Mouse (Mus musculus) stomach, embryonic 15.5 days (tissue): ENCODE data around the gene Slc16a11. TPM values are rescaled to one million over a fixed set of nuclear protein-coding genes. Genes with fewer than 3 reads are reported as not detected.

ENCODE experiments used
- microRNA counts: library from miRNA; unstranded; fragments of <30 nt; microRNA quantifications from one replicate; lab custom pipeline; 2016
- microRNA-seq: library from miRNA; unstranded; fragments of <30 nt; microRNA quantifications from one replicate; pipeline ENCODE4, GENCODE M21; 2016
- polyA plus RNA-seq: library from polyadenylated mRNA; unstranded; fragments of >200 nt; fragmentation: Nextera tagmentation; extraction: Ambion mirVana; gene quantifications from 2 replicates; pipeline ENCODE4 v1.2.1, GENCODE M21; 2015

Gene Slc16a11
- polyA plus RNA-seq, 1 experiment from 2014 or later: 2.4 TPM

MicroRNAs encoded within 50 kb of the gene (microRNA counts, 519-probe panel; counts per million panel counts)
- microRNA mmu-miR-195 (lab: Ali Mortazavi, UCI) (not detected), microRNA mmu-miR-497 (lab: Ali Mortazavi, UCI) (2,251 counts per million, percentile 38 among the panel's probes with 10 or more counts)

Small RNA genes within 50 kb of the gene (microRNA-seq; reads per million reads assigned to microRNA genes)
- gene Mir195a (532 reads per million, percentile 68 among the genes with 10 or more reads in this experiment), gene Mir497 (not detected), gene Mir497b (not detected)

Other genes with a start within 250 kb of the Slc16a11 start
- 438 and 517 TPM in 2 replicates for gene Cldn7, start 248.0 kb upstream of the Slc16a11 start, polyA plus RNA-seq
- gene Ctdnep1, start 231.6 kb upstream of the Slc16a11 start, polyA plus RNA-seq: 23.0 and 23.2 TPM in 2 replicates
- 92.9 and 99.4 TPM in 2 replicates for gene Elp5, start 230.2 kb upstream of the Slc16a11 start, polyA plus RNA-seq
- 459 and 473 TPM in 2 replicates for gene Gabarap, start 221.6 kb upstream of the Slc16a11 start, polyA plus RNA-seq
- 59.4 and 61.8 TPM in 2 replicates for gene Phf23, start 217.0 kb upstream of the Slc16a11 start, polyA plus RNA-seq
- gene Dvl2, start 212.2 kb upstream of the Slc16a11 start, polyA plus RNA-seq: 31.9 and 33.9 TPM in 2 replicates
- 84.8 and 95.4 TPM in 2 replicates for gene Acadvl, start 197.3 kb upstream of the Slc16a11 start, polyA plus RNA-seq
- 8.2 and 9.7 TPM in 2 replicates for gene Dlg4, start 195.8 kb upstream of the Slc16a11 start, polyA plus RNA-seq
- gene Asgr1, start 158.7 kb upstream of the Slc16a11 start, polyA plus RNA-seq: 0.30 and 0.96 TPM in 2 replicates
- gene Asgr2, start 120.1 kb upstream of the Slc16a11 start, polyA plus RNA-seq: 0.81 and 0.85 TPM in 2 replicates
- 0.50 and 1.0 TPM in 2 replicates for gene Mgl2, start 82.4 kb upstream of the Slc16a11 start, polyA plus RNA-seq
- gene Clec10a, start 56.6 kb upstream of the Slc16a11 start, polyA plus RNA-seq: 0.93 and 1.2 TPM in 2 replicates
- gene Slc16a13, start 8.3 kb downstream of the Slc16a11 start, polyA plus RNA-seq: 6.9 and 9.8 TPM in 2 replicates
- 10.9 and 13.6 TPM in 2 replicates for gene Bcl6b, start 17.0 kb downstream of the Slc16a11 start, polyA plus RNA-seq
- 141 and 144 TPM in 2 replicates for gene 0610010K14Rik, start 25.2 kb downstream of the Slc16a11 start, polyA plus RNA-seq
- 8.7 and 11.0 TPM in 2 replicates for gene Gm21988, start 27.1 kb downstream of the Slc16a11 start, polyA plus RNA-seq
- gene Rnasek, start 27.1 kb downstream of the Slc16a11 start, polyA plus RNA-seq: 196 and 222 TPM in 2 replicates
- 11.7 and 12.9 TPM in 2 replicates for gene Alox12, start 42.6 kb downstream of the Slc16a11 start, polyA plus RNA-seq
- gene Alox12e, start 109.9 kb downstream of the Slc16a11 start, polyA plus RNA-seq: 0.06 TPM in 1 of 2 replicates, not detected in the other
- gene Alox15, start 139.3 kb downstream of the Slc16a11 start, polyA plus RNA-seq: 6.7 and 9.5 TPM in 2 replicates
- gene Pelp1, start 197.3 kb downstream of the Slc16a11 start, polyA plus RNA-seq: 31.5 and 33.8 TPM in 2 replicates
- gene Arrb2, start 219.9 kb downstream of the Slc16a11 start, polyA plus RNA-seq: 15.0 and 19.4 TPM in 2 replicates
- 36.1 and 40.6 TPM in 2 replicates for gene Med11, start 239.2 kb downstream of the Slc16a11 start, polyA plus RNA-seq
- gene Zmynd15, start 246.7 kb downstream of the Slc16a11 start, polyA plus RNA-seq: 0.73 and 0.75 TPM in 2 replicates
- 7.3 and 8.8 TPM in 2 replicates for gene Cxcl16, start 247.2 kb downstream of the Slc16a11 start, polyA plus RNA-seq